Mouse (Mus musculus) megakaryocyte-erythroid progenitor cell, adult 5-6 weeks (primary cell): ENCODE measurements around the gene Sufu. TPM values are rescaled to one million over a fixed set of nuclear protein-coding genes. Genes with fewer than 3 reads are reported as not detected.

ENCODE experiments used
- ATAC-seq: replicated peaks from 2 replicates; pipeline ENCODE4 v1.8.0; 2016; ENCODE audit warnings: mild to moderate bottlenecking, inconsistent platforms; ENCODE audit not compliant: severe bottlenecking, poor library complexity, low FRiP score, low TSS enrichment
- total RNA-seq, 2 experiments: library from RNA; stranded (forward) in 1 of 2; stranded (reverse) in 1 of 2; fragments of 200-1000, 215-1000 nt in 1 of 2; fragments of >200 nt in 1 of 2; fragmentation: Nextera tagmentation in 1 of 2; gene quantifications; 2 replicates each; pipeline ENCODE4 v1.2.3; 2014 to 2017

The Sufu gene
- total RNA-seq, 2 experiments from 2014 or later = 7.4 to 16.3 TPM

GRCm38 (mm10) chr19:46482896-46483516, 86.3 kb downstream of the Sufu start:
- ATAC-seq = peak; percentile 46; the same call in 1 of the 2 replicates

DNA sequence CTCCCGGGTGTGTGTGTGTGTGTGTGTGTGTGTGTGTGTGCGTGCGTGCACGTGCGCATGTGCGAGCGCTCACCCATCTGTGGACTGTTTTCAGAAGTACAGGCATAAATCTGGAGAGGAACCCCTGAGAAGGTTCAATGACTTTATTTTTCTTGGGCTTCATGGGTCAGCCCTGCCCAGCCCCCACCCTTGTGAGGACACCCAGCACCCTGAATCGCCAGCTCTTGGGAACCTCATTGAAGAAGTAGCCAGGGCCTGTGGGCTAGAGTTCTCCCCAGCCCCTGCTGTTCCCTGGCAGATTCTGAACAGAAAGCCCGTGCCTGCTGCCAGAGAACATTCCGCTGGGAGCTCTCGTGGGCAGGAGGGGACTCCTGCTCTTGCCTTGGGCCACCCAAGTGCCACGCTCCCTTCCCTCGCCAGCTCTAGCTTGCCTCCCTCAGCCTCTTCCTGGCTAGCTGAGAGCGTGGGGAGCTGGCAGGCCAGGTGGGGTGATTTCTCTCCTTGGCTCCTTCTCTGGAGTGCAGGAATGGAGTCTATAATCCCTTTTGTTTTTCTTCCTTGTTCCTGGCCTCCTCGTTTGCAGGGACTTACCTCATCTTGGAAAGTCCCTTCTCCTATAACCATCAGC, 87.1 kb downstream of the Sufu start:
- ATAC-seq = no peak

DNA sequence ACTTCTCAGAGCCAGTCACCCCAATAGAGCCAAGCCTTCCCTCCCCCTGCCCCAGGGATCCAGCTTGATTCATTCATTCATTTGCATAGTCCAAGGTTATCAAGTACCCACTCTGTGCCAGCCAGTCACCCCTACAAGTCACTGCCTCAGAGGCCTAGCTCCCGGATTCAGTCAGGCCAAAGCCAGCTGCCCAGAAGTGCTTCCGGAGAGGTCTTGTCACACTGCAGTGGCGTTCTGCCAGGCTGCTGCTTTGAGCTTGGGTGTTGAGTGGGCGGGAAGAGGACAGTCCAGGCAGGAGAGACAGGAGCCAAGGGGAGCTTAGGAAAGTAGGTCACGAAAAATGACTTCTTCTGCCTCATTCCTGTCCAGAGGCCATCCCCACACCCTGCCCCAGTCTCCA, 87.8 kb downstream of the Sufu start:
- no peak for ATAC-seq

GRCm38 (mm10) chr19:46485847-46486246, 89.2 kb downstream of the Sufu start:
- no peak for ATAC-seq

GRCm38 (mm10) chr19:46486709-46487108, 90.0 kb downstream of the Sufu start:
- no peak for ATAC-seq

GRCm38 (mm10) chr19:46489448-46489847, 92.8 kb downstream of the Sufu start:
- ATAC-seq = no peak

GRCm38 (mm10) chr19:46490634-46491033, 93.9 kb downstream of the Sufu start:
- peak; percentile 29; the same call in 1 of the 2 replicates for ATAC-seq

- no peak for ATAC-seq
These were observed 98.4 kb downstream of the Sufu start for GRCm38 (mm10) chr19:46495136-46495535.

- no peak for ATAC-seq
These were observed 100.5 kb downstream of the Sufu start for GRCm38 (mm10) chr19:46497230-46497629.

GRCm38 (mm10) chr19:46499539-46499835, 102.8 kb downstream of the Sufu start:
- ATAC-seq = no peak

DNA sequence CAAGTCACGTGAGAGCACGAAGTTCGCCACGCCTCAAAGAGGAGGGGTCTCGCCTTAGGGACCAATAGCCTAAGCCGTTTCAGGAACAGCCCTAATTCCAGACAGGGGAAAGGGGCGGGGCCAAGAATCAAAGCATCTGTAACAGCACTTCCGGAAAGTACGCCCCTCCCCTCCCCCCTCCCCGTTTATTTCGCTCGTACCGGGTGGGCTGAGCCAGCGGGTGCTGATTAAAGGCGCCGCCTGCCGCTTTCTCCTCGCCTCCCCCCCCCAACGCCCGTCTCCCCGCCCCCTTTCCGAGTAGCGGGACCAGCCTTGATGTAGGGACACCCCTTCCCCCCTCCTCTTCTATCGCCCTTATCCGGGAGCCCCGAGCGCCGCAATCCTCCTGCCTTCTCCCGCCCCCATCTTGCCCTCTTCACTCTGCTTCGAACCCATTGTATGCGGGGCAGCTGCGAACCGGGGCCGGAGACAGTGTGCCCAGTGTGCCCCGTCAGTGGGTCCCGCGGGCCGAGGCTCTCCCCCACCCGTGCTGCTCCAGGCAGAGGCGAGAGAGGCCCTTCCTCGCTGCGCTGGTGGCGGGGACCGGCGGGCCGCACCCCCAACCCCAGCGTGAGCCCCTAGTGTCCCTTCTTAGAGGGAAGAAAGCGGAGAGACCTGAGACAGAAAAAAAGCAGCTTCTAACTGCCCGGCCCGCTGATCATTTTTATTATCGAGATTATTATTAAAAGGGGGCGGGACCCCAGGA, 103.3 kb downstream of the Sufu start:
- ATAC-seq = peak; percentile 56

- no peak for ATAC-seq
These were observed 104.1 kb downstream of the Sufu start for GRCm38 (mm10) chr19:46500581-46501341.

DNA sequence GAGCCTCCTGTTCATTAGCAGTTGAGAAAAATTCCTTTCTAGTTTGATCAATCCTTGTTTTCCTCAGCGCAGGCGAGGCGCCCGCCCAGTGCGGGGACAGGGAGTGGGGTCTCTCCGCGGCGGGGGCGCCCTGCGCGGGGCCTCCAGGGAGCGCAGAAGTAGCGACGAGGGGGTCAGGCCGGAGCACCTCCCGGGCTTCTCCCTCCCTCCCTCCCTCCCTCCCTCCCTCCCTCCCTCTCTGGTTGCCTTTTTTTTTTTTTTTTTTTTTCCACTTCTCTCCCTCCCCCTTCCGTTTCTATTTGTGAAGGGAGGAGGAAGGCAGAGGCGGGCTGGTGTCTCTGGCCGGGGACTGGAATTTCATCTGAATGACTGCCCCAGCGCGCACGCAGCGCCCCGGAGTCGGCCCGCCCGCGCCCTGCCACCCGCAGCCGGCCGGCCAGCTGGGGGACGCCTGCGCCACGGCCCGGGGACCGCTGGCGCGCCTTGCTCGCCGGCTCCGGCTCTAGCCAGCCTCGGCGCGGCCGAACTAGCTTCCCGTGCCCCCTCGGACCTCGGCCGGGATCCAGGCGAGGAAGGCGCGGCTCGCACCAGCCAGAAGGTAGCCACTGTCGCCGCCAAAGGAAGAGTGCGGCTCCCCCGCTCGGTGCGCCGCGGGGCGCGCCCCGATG, 104.8 kb downstream of the Sufu start, which contains the start of gene Trim8:
Gene Trim8 (plus strand): TSS at position 302 of the 668 bp plus-strand sequence.
- ATAC-seq = no peak

DNA sequence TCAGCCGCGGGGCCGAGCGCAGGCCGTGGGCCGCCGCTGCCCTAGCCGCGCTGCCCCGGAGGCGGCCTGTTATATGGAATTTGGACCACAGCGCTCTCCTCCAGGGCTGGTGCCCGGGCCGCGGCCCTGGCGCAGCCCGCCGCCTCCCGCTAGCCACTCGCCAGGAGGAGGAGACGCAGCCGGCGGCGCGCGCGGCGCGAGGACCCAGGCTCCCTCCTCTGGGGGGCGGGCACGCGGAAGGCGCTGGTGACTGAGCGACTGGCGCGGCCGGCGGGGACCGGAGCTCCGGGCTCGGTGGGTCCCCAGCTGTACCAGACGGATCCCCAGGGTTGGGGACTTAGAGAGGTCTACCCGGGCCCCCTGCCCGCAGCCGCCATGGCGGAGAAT, 105.4 kb downstream of the Sufu start:
- ATAC-seq = no peak

- ATAC-seq = peak; percentile 54
These were observed 105.9 kb downstream of the Sufu start for GRCm38 (mm10) chr19:46502471-46503166.

GRCm38 (mm10) chr19:46503351-46504084, 106.8 kb downstream of the Sufu start:
- peak; percentile 66 for ATAC-seq

DNA sequence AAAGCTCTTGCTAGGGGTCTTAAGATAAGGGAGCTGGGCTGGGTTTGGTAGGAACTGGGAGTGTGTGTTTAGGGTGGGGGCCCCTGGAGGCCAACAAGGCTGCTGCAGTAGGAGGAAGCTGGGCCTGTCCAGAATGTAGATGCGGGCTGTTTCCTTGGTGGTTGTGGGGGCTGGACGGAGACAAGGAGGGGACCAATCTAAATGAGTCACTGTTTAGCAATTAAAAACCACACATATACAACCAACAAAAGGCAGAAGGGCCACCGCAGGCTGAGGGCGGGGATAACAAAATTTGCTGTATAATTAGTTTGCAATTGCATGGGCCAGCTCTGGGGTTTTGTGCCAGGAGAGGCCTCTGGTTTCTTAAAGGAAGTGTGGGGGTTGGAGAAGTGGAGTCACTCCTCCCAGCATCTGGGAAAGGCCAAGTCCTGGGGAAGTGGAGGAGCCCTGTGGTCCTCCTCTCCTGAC, 107.4 kb downstream of the Sufu start:
- peak; percentile 33 for ATAC-seq

- ATAC-seq = 0 out of 2 replicates have a peak, but pooled peaks have one; percentile 9
These were observed 108.2 kb downstream of the Sufu start for GRCm38 (mm10) chr19:46504822-46505417.
